Mouse (Mus musculus) 3134 (cell line): ENCODE measurements at regions not wholly inside any gene's neighbourhood (a gene's known extent, or its start where the extent isn't known, plus 50 kb on each side); places are given as distances from the start of the nearest gene placed in this dataset.

Experiments used
- DNase-seq: peaks from one replicate; pipeline ENCODE4 v3.0.0-alpha.2; 2011; ENCODE audit warnings: low spot score; ENCODE audit not compliant: insufficient read length; ENCODE audit errors: extremely low read depth

DNA sequence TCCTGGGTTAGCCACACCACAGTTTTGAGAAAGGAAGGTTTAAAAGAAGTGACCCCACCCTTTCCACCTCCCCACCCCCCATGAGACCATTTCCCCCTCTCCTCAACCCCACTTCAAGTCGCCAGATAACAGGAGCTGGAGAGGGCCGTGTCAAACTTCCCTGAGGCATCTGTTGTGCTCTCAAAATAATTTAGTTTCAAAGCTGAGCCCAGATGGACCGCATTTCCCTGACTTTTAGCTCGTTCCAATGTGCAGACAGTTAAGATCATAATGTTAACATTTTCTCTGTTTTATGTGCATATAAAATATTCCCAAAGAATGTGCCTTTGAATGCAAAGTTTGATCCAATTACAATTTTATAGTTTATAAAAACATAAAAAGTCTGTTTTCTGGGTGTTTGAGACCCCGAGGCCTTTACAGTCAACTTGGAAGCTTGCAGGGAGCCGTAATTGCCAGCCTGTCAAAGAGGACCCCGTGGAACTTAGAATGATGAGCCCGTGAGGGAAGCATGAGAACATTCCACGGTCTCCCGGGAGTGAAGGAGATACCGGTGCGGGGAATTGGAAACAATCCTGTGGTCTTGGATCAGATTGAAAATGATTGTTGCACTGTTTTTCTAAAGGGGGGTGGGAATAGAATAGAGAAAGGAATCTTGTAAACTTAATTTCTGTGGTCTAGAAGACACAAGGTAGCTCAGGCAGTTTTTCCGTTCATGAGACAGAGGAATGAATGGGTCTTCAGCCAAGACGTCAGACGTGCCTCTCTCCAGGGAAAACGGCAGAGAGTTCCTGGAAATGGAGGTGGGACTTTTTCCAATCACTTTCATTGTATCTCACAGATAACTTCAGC, 903.3 kb downstream of the Mrps31 start:
- DNase-seq = no peak

DNA sequence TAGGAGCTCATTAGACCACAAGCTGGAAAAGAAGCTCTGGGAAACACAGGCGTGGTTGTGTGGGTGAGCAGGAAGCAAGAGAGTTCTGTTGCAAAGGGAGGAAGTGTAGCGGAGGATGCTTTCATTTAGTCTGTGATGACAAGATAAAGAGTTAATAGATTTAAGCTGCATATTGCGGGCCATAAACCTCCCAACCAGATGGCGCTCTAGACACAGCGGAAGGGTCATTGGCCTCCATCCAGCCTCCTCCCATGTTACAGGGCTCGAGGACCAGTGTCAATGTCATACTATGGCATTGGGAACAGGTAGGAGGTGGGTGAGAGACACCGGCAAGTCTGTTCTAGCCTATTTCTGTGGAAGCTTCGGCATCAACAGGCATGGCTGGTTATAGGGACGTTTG, 908.4 kb downstream of the Mrps31 start:
- DNase-seq = no peak

DNA sequence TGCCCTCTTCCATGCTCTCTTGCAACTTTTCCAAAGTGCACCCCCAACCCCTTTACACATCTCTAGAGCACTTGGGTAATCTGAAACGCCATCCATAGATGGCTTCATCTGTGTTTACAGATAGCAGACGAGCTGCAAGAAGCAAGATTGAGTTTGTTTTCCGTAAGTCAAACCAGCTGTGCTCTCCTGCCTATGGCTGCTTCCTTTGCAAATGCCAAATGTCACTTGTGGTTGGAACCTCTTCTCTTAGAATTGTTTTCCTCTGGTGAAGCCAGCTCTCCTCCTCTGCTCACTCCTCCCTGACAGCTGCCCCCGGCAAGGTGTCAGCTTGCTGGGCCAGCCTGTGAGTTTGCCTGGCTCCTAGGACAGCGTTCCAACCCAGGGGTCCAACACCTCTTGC, 910.0 kb downstream of the Mrps31 start:
- no peak for DNase-seq

GRCm38 (mm10) chr8:23327283-23327682, 916.1 kb downstream of the Mrps31 start:
- DNase-seq = no peak

GRCm38 (mm10) chr8:23344161-23344560, 933.0 kb downstream of the Mrps31 start:
- peak; percentile 4 for DNase-seq

- no peak for DNase-seq
These were observed 940.3 kb downstream of the Mrps31 start for GRCm38 (mm10) chr8:23351367-23351930.

DNA sequence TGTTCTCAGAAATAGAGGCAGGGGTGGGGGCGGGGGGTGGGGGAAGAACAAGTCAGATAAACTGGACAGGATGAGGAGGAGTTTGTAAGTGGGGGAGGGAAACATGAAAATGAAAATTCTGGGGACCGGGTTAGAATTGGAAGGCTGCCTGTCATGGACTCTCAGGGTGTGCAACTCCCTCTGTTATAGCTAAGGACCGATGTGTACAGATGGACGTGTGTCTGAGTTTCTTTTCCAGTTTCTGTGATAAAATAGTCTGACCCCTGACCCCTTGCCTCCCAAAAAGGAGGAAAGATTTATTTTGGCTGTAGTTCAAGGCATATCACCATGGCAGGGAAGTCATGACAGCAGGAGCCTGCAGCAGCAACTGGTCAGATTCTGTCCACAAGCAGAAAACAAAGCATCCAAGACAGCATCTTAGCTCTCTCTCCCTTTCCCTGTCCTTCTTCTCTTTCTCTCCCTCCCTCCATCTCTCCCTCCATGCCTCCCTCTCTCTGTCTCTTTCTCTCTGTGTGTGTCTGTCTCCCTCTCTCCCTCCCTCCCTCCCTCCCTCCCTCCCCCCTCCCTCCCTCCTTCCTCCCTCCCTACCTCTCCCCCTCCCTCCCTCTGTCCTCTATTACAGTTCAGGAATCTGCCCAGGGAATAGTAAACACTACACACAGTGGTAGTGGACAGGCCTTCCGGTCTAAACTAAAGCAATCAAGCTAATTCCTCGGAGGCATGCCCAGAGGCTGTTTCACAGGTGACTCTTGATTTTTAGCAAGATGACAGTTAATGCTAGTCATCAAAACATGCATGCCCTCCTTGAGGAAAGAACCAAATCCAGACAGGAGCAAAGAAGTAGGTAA, 941.3 kb downstream of the Mrps31 start:
- DNase-seq = no peak

DNA sequence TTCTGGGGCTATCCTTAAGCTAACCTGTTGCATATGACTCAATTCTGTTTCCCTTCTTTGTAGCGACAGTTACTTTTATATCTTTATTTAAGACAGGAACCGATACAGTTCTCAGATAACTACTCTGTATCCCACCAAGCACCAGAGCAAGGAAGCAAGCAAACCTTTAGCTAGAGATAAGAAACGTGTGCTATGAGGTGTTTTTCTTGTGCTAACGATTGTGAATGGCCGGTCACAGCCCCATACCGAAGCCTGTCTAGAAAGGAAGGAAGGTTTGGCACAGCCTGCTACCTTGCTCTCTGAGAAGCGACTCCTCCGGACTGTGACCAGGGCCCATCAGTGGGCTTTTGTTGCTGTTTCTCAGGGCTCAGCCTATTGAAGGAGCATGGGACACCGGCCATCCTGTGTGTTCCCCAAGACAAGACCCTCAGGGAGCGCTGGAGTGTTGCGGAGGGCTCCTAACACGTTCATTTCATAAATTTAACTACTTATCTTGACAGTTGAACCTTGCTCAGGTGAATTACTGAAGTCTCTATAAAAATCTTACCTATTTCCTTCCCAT, 949.0 kb downstream of the Mrps31 start:
- no peak for DNase-seq

- no peak for DNase-seq
These were observed 949.7 kb downstream of the Mrps31 start for GRCm38 (mm10) chr8:23360850-23361274.
